In genomic region chr6:13677141-13677761, GRCm38 (mm10) we compare ENCODE assay signal across 8 mouse cellular contexts. TPM values are rescaled to one million over a fixed set of nuclear protein-coding genes. Genes with fewer than 3 reads are reported as not detected.
A peak's percentile ranks its signal among the peaks of the same experiment; 100 is the strongest.
DNase-seq lines count a peak whose midpoint lies in the region; ATAC-seq and TF ChIP-seq lines count a peak whose summit lies in the region.

No protein-coding gene starts in this region.

- intact Hi-C loops in left cerebral cortex, adult 2 months (cut with DNase I): loop anchor here (2.0 to 5.0 kb wide), 3 partner anchors 70 to 390 kb away; partner anchors contain the start of gene Gpr85

- peak; percentile 95 for DNase-seq in heart, adult 11 months
- DNase-seq in heart, adult 9 months (ENCODE audit: low spot score in 2 of 2): no peak
- DNase-seq in heart, postnatal 4 days: peak; percentile 63
- DNase-seq in left cerebral cortex, adult 2 months (ENCODE audit: extremely low spot score in 1 of 2, low spot score in 2 of 2): peak; percentile 47 to 51

- H3K4me3 ChIP-seq in forebrain, embryonic 13.5 days: peak overlapping the region; percentile 90
- H3K4me3 ChIP-seq in left cerebral cortex, adult 2 months: peak overlapping the region; percentile 95
- H3K4me3 ChIP-seq in megakaryocyte, embryonic 14.5 days (replicated peaks): peak overlapping the region; percentile 99
- H3K4me3 ChIP-seq in small intestine, adult 2 months (ENCODE audit: low read depth, low read length): peak overlapping the region; percentile 87

- no peaks in the 10 kb centered on the region for H3K36me3 ChIP-seq in forebrain, embryonic 13.5 days (ENCODE audit: poor library complexity, severe bottlenecking)
- H3K36me3 ChIP-seq in megakaryocyte, embryonic 14.5 days (replicated peaks; ENCODE audit: low read length): peaks cover 24% of the 10 kb centered on the region
- no peaks in the 10 kb centered on the region for H3K36me3 ChIP-seq in small intestine, adult 2 months (ENCODE audit: control insufficient read depth, insufficient read depth, low read length)

- ATAC-seq in cerebellum, adult (ENCODE audit: insufficient number of reproducible peaks, low FRiP score, low TSS enrichment): peak; percentile 67
- ATAC-seq in forebrain, embryonic 13.5 days: peak; percentile 68

- H3K4me1 ChIP-seq in forebrain, embryonic 13.5 days: peaks cover 23% of the 10 kb centered on the region
- H3K4me1 ChIP-seq in megakaryocyte, embryonic 14.5 days: peaks cover 45% of the 10 kb centered on the region
- H3K4me1 ChIP-seq in small intestine, adult 2 months (ENCODE audit: control insufficient read depth, insufficient read depth, insufficient read length, low read length): peaks cover 2% of the 10 kb centered on the region; the same call in 1 of the 2 replicates

- TF ChIP-seq CTCF in left cerebral cortex, adult 2 months (IDR thresholded peaks at IDR 0.05): no peak
- TF ChIP-seq CTCF in small intestine, adult 2 months (IDR thresholded peaks at IDR 0.05; ENCODE audit: extremely low read depth, insufficient read length, insufficient replicate concordance, low read depth, low read length): no peak

- H3K9me3 ChIP-seq in forebrain, embryonic 13.5 days (replicated peaks): no peaks in the 10 kb centered on the region
- H3K9me3 ChIP-seq in megakaryocyte, embryonic 14.5 days: no peaks in the 10 kb centered on the region

- peak overlapping the region; percentile 97 for H3K9ac ChIP-seq in forebrain, embryonic 13.5 days

- 0% methylated on average over 25 of the region's 43 CpGs for WGBS in forebrain, embryonic 13.5 days
- under 1% methylated on average over 43 of the region's 43 CpGs for WGBS in small intestine, adult 2 months

- peak overlapping the region; percentile 84 for H3K4me2 ChIP-seq in forebrain, embryonic 13.5 days

- H3K27me3 ChIP-seq in forebrain, embryonic 13.5 days: no peaks in the 10 kb centered on the region
- H3K27me3 ChIP-seq in megakaryocyte, embryonic 14.5 days (replicated peaks): no peaks in the 10 kb centered on the region
- H3K27me3 ChIP-seq in small intestine, adult 2 months (ENCODE audit: control insufficient read depth, insufficient read depth, low read length): no peaks in the 10 kb centered on the region

- TF ChIP-seq POLR2A in small intestine, adult 2 months (IDR thresholded peaks at IDR 0.05; ENCODE audit: low read depth, low read length): no peak

- peak overlapping the region; percentile 96 for H3K27ac ChIP-seq in forebrain, embryonic 13.5 days
- H3K27ac ChIP-seq in left cerebral cortex, adult 2 months: peak overlapping the region; percentile 95
- peak overlapping the region; percentile 42; the same call in 1 of the 2 replicates for H3K27ac ChIP-seq in small intestine, adult 2 months (ENCODE audit: insufficient read depth, low read depth, low read length)

RNA-seq across cellular contexts. Expression of gene Bmt2, which starts 0.5 kb away (rescaled TPM):
- 24.2 and 24.3 TPM in 2 replicates for polyA plus RNA-seq in forebrain, embryonic 13.5 days (2015; fragmentation: Nextera tagmentation; extraction: Ambion mirVana)
- 10 to 100 TPM; 10.9 to 11.7 TPM for total RNA-seq in heart, postnatal 4 days (2021)
- 10 to 100 TPM; 25.6 to 26.4 TPM for total RNA-seq in left cerebral cortex, adult 2 months (2021)
- polyA plus RNA-seq in megakaryocyte, embryonic 14.5 days (2012; ENCODE audit: insufficient read depth, low replicate concordance): 0.92 and 1.8 TPM in 2 replicates
- 0.25 and 0.77 TPM in 2 replicates for polyA plus RNA-seq in small intestine, adult 2 months (2012; rRNA removed)

Comparison
In these comparisons a context has a peak if more than half of its experiments do, and no peak if none do; other contexts are left out.
1. DNase-seq: peak in heart, adult 11 months (single experiment), heart, postnatal 4 days (single experiment) and left cerebral cortex, adult 2 months (2 of 2); none in heart, adult 9 months (0 of 2).
2. H3K27ac ChIP-seq: peak in every context shown above with its lines; median percentile 96 in forebrain, embryonic 13.5 days; 95 in left cerebral cortex, adult 2 months; 42 in small intestine, adult 2 months.
3. Peak in every context shown above with its lines, with median percentiles within 50 percentile points of each other: H3K4me3 ChIP-seq.